Mouse (Mus musculus): ENCODE data around the gene Sec13. TPM values are rescaled to one million over a fixed set of nuclear protein-coding genes. Genes with fewer than 3 reads are reported as not detected.

Sec13 gene
- polyA plus RNA-seq, 1 experiment from 2014 or later: 239 TPM

DNA sequence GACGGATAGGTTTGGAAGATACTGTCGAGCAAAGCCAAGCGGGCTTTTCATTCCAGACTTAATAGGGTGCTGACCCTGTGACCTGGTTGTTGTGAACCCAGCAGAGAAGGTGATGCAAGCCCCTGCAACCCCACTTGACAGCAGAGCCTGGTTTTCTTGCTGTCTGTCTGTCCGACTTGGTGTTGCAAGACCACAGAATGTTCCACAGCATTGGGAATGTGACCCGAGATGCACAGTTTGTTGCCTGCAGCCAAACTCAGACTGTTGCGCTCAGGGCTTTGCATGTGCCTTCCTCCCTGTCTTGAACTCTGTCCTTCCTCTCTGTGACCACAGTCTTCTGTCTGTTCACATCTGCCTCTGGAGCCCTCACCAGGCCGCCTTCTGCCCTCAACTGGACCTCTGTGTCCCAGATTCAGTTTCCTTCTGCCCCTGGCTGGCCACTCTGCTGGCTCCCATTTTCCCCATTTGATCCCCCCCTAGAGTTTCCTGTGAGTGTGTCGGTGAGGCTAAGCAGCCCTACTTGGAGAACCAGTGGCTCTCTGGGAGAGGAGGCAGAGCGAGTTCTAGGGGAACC lies 60.5 kb downstream of the Sec13 start:
- Histone ChIP-seq H3K27ac (replicated peaks) (no peak overlapping the region), H3K4me2 (replicated peaks) (no peak overlapping the region), H3K36me3 (no peaks in the 10 kb centered on the region), H3K4me3 (no peak overlapping the region), H3K9me3 (no peaks in the 10 kb centered on the region), H3K27me3 (no peaks in the 10 kb centered on the region), H3K9ac (replicated peaks) (no peak overlapping the region), H3K4me1 (no peaks in the 10 kb centered on the region)
- no peak for ATAC-seq (replicated peaks)
- 81% methylated on average over 9 of the region's 9 CpGs for WGBS

DNA sequence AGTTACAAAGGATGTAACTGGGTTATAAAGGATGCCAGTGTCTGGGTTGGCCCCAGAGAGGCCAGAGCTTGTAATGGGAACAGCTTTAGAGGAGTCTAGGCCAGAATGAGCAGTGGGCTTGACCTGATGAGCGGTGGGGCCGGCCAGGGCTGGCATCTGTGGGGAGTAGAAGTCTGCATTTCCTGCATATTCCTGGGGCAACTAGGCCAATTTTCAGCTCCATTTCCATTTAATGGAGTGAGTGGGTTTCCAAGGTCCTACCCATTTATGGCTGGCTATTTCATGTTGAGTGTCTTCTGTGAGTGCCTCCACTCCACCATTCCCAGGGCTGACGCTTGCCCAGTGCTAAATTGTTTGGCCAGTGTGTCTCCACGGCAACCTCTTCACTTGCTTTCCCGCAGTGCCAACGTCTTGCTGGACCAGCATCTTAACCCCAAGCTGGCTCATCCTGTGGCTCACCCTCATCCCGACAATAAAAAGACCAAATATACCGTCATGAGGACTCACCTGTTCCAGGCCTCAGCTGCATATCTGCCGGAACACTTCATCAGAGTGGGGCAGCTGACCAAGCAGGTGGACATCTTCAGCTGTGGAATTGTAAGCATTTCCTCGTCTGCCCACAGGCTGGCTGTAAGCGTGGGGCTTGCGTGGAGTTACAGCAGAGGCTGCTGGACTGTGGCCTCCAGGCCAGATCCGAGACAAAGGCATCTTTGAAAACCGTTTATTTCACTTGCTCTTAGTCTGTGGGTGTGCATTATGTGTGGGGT lies 62.1 kb downstream of the Sec13 start:
- H3K4me2 ChIP-seq (replicated peaks): no peak overlapping the region
- 73% methylated on average over 14 of the region's 14 CpGs for WGBS
- ATAC-seq (replicated peaks): no peak

More for the DNA sequence above, 62.1 kb downstream of the Sec13 start:
- H3K4me3 ChIP-seq: no peak overlapping the region
- no peaks in the 10 kb centered on the region for H3K27me3 ChIP-seq
- no peaks in the 10 kb centered on the region for H3K4me1 ChIP-seq
- no peak overlapping the region for H3K9ac ChIP-seq (replicated peaks)
- no peak overlapping the region for H3K27ac ChIP-seq (replicated peaks)
- no peaks in the 10 kb centered on the region for H3K9me3 ChIP-seq
- no peaks in the 10 kb centered on the region for H3K36me3 ChIP-seq

Small RNAs within 50 kb of the gene (microRNA-seq; reads per million reads assigned to microRNA genes)
- gene Mir7042: 1.8 reads per million

Other genes with a start within 250 kb of the Sec13 start
- gene Prrt3, start 238.8 kb downstream of the Sec13 start, polyA plus RNA-seq (2015; fragmentation: Nextera tagmentation; extraction: Ambion mirVana): 5.1 and 6.0 TPM in 2 replicates
- gene Emc3, start 209.1 kb downstream of the Sec13 start, polyA plus RNA-seq (2015; fragmentation: Nextera tagmentation; extraction: Ambion mirVana): 94.9 and 103 TPM in 2 replicates
- gene Fancd2, start 209.1 kb downstream of the Sec13 start, polyA plus RNA-seq (2015; fragmentation: Nextera tagmentation; extraction: Ambion mirVana): 6.5 and 6.7 TPM in 2 replicates
- 0.22 TPM in 1 of 2 replicates, not detected in the other for gene Fancd2os, start 140.0 kb downstream of the Sec13 start, polyA plus RNA-seq (2015; fragmentation: Nextera tagmentation; extraction: Ambion mirVana)
- 239 and 240 TPM in 2 replicates for gene Brk1, start 136.0 kb downstream of the Sec13 start, polyA plus RNA-seq (2015; fragmentation: Nextera tagmentation; extraction: Ambion mirVana)
- gene Vhl, start 116.8 kb downstream of the Sec13 start, polyA plus RNA-seq (2015; fragmentation: Nextera tagmentation; extraction: Ambion mirVana): 79.6 and 83.6 TPM in 2 replicates
- 1.3 and 1.5 TPM in 2 replicates for gene Irak2, start 102.3 kb downstream of the Sec13 start, polyA plus RNA-seq (2015; fragmentation: Nextera tagmentation; extraction: Ambion mirVana)
- 0.78 and 1.3 TPM in 2 replicates for gene Tatdn2, start 43.7 kb downstream of the Sec13 start, polyA plus RNA-seq (2015; fragmentation: Nextera tagmentation; extraction: Ambion mirVana)
- 0.41 and 0.59 TPM in 2 replicates for gene Ghrl, start 20.9 kb downstream of the Sec13 start, polyA plus RNA-seq (2015; fragmentation: Nextera tagmentation; extraction: Ambion mirVana)